Mouse (Mus musculus) limb, embryonic 14.5 days (tissue): ENCODE results near the gene Olfr148. TPM values are rescaled to one million over a fixed set of nuclear protein-coding genes. Genes with fewer than 3 reads are reported as not detected.

Source experiments
- ATAC-seq: fragments of 200-750 bp; cut with Nextera tagmentation; 2 replicates; pipeline ENCODE4 v1.8.0; 2017; ENCODE audit warnings: low read depth, moderate number of reproducible peaks, moderate TSS enrichment; ENCODE audit not compliant: low FRiP score
- DNase-seq: peaks from one replicate; pipeline ENCODE4 v3.0.0-alpha.2; 2015; ENCODE audit warnings: low spot score
- H3K27ac ChIP-seq: fragments of 300-500 bp; sonication (generic); replicated peaks from 2 replicates; pipeline ENCODE4 v1.5.1; 2014; ENCODE audit warnings: low read depth, mild to moderate bottlenecking, low read length, moderate library complexity, mixed read lengths
- H3K27me3 ChIP-seq: fragments of 300-500 bp; sonication (generic); 2 replicates; pipeline ENCODE4 v1.6.1; 2014; ENCODE audit warnings: low read length, mixed read lengths; ENCODE audit not compliant: control insufficient read depth, insufficient read depth
- H3K36me3 ChIP-seq: fragments of 300-500 bp; sonication (generic); 2 replicates; pipeline ENCODE4 v1.6.1; 2014; ENCODE audit warnings: mild to moderate bottlenecking, low read length, moderate library complexity, mixed read lengths; ENCODE audit not compliant: control insufficient read depth, insufficient read depth
- H3K4me1 ChIP-seq: fragments of 300-500 bp; sonication (generic); 2 replicates; pipeline ENCODE4 v1.6.1; 2014; ENCODE audit warnings: antibody characterized with exemption, low read length, mixed read lengths; ENCODE audit not compliant: control insufficient read depth, insufficient read depth
- H3K4me2 ChIP-seq: fragments of 300-500 bp; sonication (generic); replicated peaks from 2 replicates; pipeline ENCODE4 v1.6.1; 2014; ENCODE audit warnings: low read depth, mild to moderate bottlenecking, low read length, moderate library complexity; ENCODE audit not compliant: severe bottlenecking
- H3K4me3 ChIP-seq: fragments of 300-500 bp; sonication (generic); replicated peaks from 2 replicates; pipeline ENCODE4 v1.5.1; 2014; ENCODE audit warnings: low read length
- H3K9ac ChIP-seq: fragments of 300-500 bp; sonication (generic); 2 replicates; pipeline ENCODE4 v1.6.1; 2014; ENCODE audit warnings: mild to moderate bottlenecking, low read depth, low read length, moderate library complexity; ENCODE audit not compliant: severe bottlenecking
- H3K9me3 ChIP-seq: fragments of 300-500 bp; sonication (generic); 2 replicates; pipeline ENCODE4 v1.6.1; 2016; ENCODE audit warnings: low read length; ENCODE audit not compliant: control insufficient read depth
- POLR2A ChIP-seq: fragments of 200-500 bp; IDR thresholded peaks from 2 replicates; pipeline ENCODE4 v1.8.0; 2012; ENCODE audit warnings: inconsistent platforms, mild to moderate bottlenecking, moderate library complexity, borderline replicate concordance; ENCODE audit not compliant: insufficient read depth, insufficient read length; ENCODE audit errors: extremely low read depth
- WGBS: fragments of 180-500 bp; shearing (Covaris S2); extraction: QIAGEN DNeasy Blood & Tissue Kit; methylation state at CpG from one replicate; pipeline ENCODE4 v1.1.7; 2014; 5-methylcytosine and 5-hydroxymethylcytosine counted together
- polyA plus RNA-seq, 2 experiments: library from polyadenylated mRNA; depleted of rRNA in 1 of 2; stranded (reverse) in 1 of 2; unstranded in 1 of 2; fragments of >200 nt; fragmentation: Nextera tagmentation in 1 of 2; extraction: Ambion mirVana in 1 of 2; gene quantifications; 2 replicates each; pipeline versions ENCODE4 v1.2.1 to v1.2.3; 2012 to 2014

Olfr148 gene
- polyA plus RNA-seq, 2 experiments, result not detected

DNA sequence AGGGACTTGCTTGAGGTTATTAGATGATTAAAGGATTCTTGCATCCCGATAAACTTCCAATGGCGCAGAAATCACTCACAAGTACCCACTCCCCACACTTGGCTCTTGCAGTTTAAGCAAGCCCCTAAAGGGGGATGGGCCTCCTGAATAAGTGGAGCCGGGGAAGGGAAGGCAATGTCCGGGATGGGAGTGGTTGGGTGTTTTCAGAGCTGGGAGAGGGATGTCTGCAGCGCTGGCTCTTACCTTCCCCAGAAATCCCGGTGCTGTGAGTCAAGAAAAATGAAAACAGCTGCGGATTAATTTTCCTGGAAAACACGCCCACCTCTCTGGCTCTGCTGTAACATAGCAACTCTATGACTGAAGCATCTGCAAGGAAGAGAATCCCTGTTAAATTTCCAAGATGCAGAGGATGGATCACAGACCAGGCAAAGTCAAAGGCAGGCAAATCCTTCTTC, 6.4 kb upstream of the Olfr148 start, which contains the start of gene AW551984:
Gene AW551984 (minus strand): TSS at position 405 of the 455 bp plus-strand sequence.
- peak; percentile 77 for ATAC-seq
- 0% methylated on average over 8 of the region's 8 CpGs for WGBS
- H3K9ac ChIP-seq, result peak within 1 kb of the TSS; percentile 48
- no peak for TF ChIP-seq POLR2A
- H3K27ac ChIP-seq, result peak within 1 kb of the TSS; percentile 71
- no peaks in the 10 kb centered on the region for H3K4me1 ChIP-seq
- H3K9me3 ChIP-seq, result no peaks in the 10 kb centered on the region
- H3K36me3 ChIP-seq, result 0 out of 2 replicates have a peak, but pooled peaks cover 2% of the 10 kb centered on the region
- H3K27me3 ChIP-seq, result no peaks in the 10 kb centered on the region
- peak; percentile 82 for DNase-seq
- H3K4me3 ChIP-seq, result peak within 1 kb of the TSS; percentile 41
- H3K4me2 ChIP-seq, result peak within 1 kb of the TSS; percentile 63

- H3K9me3 ChIP-seq, result no peaks in the 10 kb centered on the region
- DNase-seq (no peak), ATAC-seq (no peak)
- no peak overlapping the region for H3K27ac ChIP-seq
- H3K4me1 ChIP-seq, result no peaks in the 10 kb centered on the region
- H3K4me2 ChIP-seq, result no peak overlapping the region
- H3K9ac ChIP-seq, result no peak overlapping the region
- no peak overlapping the region for H3K4me3 ChIP-seq
- TF ChIP-seq POLR2A, result no peak
- H3K36me3 ChIP-seq, result no peaks in the 10 kb centered on the region
- H3K27me3 ChIP-seq, result no peaks in the 10 kb centered on the region
These were observed 2.0 kb upstream of the Olfr148 start for GRCm38 (mm10) chr9:39608497-39608896.

DNA sequence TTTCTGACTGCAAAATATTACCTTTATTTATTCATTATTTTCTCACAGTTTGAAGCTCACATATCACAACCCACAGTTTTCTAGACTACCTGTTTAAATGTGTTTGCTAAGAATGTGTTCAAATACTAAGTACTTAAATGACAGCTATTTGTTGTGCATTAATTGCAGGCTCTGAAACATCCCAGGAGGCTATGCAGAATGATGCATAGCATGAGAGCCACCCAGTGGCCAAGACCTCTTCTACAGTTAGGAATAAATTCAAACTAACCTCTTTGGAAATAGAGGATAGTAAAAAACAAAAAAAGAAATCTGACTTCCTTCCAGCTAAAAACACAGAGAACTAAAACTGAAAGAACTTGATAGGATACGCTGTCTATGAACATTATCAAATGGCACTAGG, 1.5 kb downstream of the Olfr148 start:
- no peak overlapping the region for H3K4me3 ChIP-seq
- no peaks in the 10 kb centered on the region for H3K9me3 ChIP-seq
- no peak for ATAC-seq
- H3K27me3 ChIP-seq, result no peaks in the 10 kb centered on the region
- no peaks in the 10 kb centered on the region for H3K4me1 ChIP-seq
- no peaks in the 10 kb centered on the region for H3K36me3 ChIP-seq
- H3K27ac ChIP-seq, result no peak overlapping the region
- H3K4me2 ChIP-seq, result no peak overlapping the region
- DNase-seq, result peak; percentile 21
- WGBS, result 51% methylated on average over 1 of the region's 1 CpGs
- TF ChIP-seq POLR2A, result no peak
- no peak overlapping the region for H3K9ac ChIP-seq

DNA sequence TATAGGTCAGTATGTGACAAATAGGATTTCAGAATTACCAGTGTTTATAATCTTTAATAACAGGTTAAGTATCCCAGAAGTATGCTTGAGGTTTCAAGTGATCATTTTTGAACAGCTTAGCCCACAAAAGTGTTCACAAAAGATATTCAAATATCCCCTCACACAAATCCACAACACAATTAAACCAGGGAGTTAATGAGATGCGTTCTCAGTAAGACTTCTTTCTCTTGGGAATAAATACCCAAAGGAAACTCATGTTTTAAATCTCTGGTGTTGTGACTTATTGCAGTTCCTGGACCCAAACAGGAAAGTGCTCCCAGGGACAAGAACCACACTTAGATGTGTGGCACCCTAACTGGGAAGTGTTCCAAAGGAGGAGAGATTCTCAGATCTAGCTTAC, 10.6 kb downstream of the Olfr148 start, which contains the start of gene Olfr960:
Gene Olfr960 (plus strand): TSS at position 301 of the 400 bp plus-strand sequence.
- Histone ChIP-seq H3K9me3 (no peaks in the 10 kb centered on the region), H3K9ac (no peak within 1 kb of the TSS), H3K4me2 (no peak within 1 kb of the TSS), H3K36me3 (no peaks in the 10 kb centered on the region), H3K27me3 (no peaks in the 10 kb centered on the region), H3K27ac (no peak within 1 kb of the TSS), H3K4me1 (no peaks in the 10 kb centered on the region), H3K4me3 (no peak within 1 kb of the TSS)
- 91% methylated on average over 1 of the region's 1 CpGs for WGBS
- DNase-seq (no peak), ATAC-seq (no peak)
- TF ChIP-seq POLR2A, result no peak

DNA sequence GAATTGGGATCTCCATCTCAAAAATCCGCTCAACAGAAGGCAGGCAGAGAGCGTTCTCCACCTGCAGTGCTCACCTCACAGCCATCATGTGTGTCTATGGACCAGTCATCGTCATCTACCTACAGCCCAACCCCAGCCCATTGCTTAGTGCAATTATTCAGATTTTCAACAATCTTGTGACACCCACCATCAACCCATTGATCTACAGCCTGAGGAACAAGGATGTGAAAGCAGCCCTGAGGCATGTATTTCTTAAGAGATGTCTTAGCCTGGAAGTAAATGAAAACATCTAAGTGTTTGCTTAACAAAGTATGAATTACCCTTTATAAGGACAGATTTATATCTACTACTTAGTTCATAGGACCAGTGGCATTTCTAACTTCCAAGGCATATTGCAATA, 13.3 kb downstream of the Olfr148 start:
- no peak for ATAC-seq
- TF ChIP-seq POLR2A, result no peak
- H3K4me3 ChIP-seq, result no peak overlapping the region
- DNase-seq, result no peak
- H3K4me1 ChIP-seq, result no peaks in the 10 kb centered on the region
- H3K36me3 ChIP-seq, result no peaks in the 10 kb centered on the region
- 87% methylated on average over 3 of the region's 3 CpGs for WGBS
- no peaks in the 10 kb centered on the region for H3K9me3 ChIP-seq
- no peaks in the 10 kb centered on the region for H3K27me3 ChIP-seq
- H3K9ac ChIP-seq, result no peak overlapping the region
- no peak overlapping the region for H3K4me2 ChIP-seq
- no peak overlapping the region for H3K27ac ChIP-seq

DNA sequence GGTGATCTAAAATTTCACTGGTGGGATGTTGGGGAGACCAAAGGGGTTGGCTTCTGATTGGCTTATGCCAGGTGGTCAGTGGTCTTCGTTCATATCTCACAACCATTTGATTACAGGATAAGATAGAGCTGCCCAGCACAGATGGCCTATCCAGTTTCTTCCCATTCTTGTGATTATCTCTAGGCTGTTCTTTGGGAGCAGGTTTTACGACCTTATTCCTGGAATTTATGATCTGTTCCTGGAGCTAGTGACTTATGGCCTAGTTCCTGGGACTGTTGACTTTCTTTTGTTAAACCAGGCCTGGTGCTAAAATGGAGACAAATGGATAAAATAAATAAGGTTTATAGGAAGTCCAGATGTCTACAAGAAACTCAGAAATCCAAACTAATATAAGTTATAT, 14.3 kb downstream of the Olfr148 start:
- WGBS, result 48% methylated on average over 2 of the region's 2 CpGs
- no peak overlapping the region for H3K4me3 ChIP-seq
- H3K9me3 ChIP-seq, result no peaks in the 10 kb centered on the region
- DNase-seq (no peak), ATAC-seq (no peak)
- no peak overlapping the region for H3K9ac ChIP-seq
- H3K36me3 ChIP-seq, result no peaks in the 10 kb centered on the region
- no peak for TF ChIP-seq POLR2A
- H3K4me2 ChIP-seq, result no peak overlapping the region
- H3K4me1 ChIP-seq, result no peaks in the 10 kb centered on the region
- H3K27me3 ChIP-seq, result no peaks in the 10 kb centered on the region
- no peak overlapping the region for H3K27ac ChIP-seq
